Mouse (Mus musculus): ENCODE results near the gene Polr1d. TPM values are rescaled to one million over a fixed set of nuclear protein-coding genes. Genes with fewer than 3 reads are reported as not detected.

Gene Polr1d
- polyA plus RNA-seq, 1 experiment from 2014 or later: 105 TPM

DNA sequence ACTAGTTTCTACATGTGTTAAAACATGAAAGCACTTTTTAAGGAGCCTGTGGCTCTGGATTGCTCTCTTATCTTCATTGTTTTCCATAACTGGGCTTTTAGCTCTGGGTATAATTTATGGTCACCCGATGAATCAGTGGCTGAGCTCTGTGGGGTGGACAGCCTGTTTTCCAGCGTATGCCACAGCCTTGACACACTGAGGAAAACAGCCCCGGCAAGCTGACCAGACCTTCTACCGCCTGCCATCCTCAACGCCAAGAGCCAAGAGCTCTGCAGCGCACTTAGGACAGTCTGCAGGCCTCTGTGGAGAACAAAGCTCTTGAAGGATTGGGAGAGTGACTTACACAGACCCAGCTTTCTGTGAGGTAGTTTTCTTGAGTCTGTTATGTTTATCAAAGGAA, 17.4 kb downstream of the Polr1d start:
- no peak overlapping the region for H3K27ac ChIP-seq (ENCODE audit: low read depth, low read length)
- H3K9me3 ChIP-seq (ENCODE audit: control insufficient read depth, low read length): no peaks in the 10 kb centered on the region
- no peak for ATAC-seq
- H3K4me1 ChIP-seq (ENCODE audit: control insufficient read depth, insufficient read depth, low read depth, low read length): no peaks in the 10 kb centered on the region
- H3K4me3 ChIP-seq (ENCODE audit: low read length): no peak overlapping the region
- 93% methylated on average over 6 of the region's 6 CpGs for WGBS
- H3K36me3 ChIP-seq (ENCODE audit: control insufficient read depth, insufficient read depth, low read length): no peaks in the 10 kb centered on the region
- H3K4me2 ChIP-seq (ENCODE audit: low read length): no peak overlapping the region
- H3K27me3 ChIP-seq (replicated peaks; ENCODE audit: control insufficient read depth, insufficient read depth, low read length): no peaks in the 10 kb centered on the region
- H3K9ac ChIP-seq (ENCODE audit: low read depth, low read length): no peak overlapping the region

DNA sequence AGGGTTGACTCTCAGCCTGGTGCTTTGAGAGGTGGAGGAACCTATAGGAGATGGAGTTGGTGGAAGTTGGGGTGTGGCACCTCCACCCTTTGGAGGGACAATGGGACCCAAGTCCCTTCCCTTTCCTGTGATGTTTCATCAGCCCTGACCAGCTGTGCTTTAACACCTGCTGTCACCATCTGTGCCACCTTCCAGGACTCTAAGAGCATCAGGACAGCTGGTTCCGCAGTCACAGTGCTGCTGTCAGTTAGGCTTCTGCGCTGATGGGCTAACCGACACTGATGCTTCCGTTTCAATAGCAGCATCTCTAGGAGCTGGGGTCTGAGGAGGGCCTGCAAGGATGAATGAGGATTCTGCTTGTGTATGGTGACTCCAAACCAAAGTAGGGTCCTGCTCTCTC, 19.7 kb downstream of the Polr1d start:
- Histone ChIP-seq H3K9ac (ENCODE audit: low read depth, low read length) (no peak overlapping the region), H3K27me3 (replicated peaks; ENCODE audit: control insufficient read depth, insufficient read depth, low read length) (no peaks in the 10 kb centered on the region), H3K4me1 (ENCODE audit: control insufficient read depth, insufficient read depth, low read depth, low read length) (no peaks in the 10 kb centered on the region), H3K4me3 (ENCODE audit: low read length) (no peak overlapping the region), H3K9me3 (ENCODE audit: control insufficient read depth, low read length) (no peaks in the 10 kb centered on the region), H3K4me2 (ENCODE audit: low read length) (no peak overlapping the region), H3K27ac (ENCODE audit: low read depth, low read length) (no peak overlapping the region), H3K36me3 (ENCODE audit: control insufficient read depth, insufficient read depth, low read length) (no peaks in the 10 kb centered on the region)
- no peak for ATAC-seq
- WGBS: 92% methylated on average over 4 of the region's 4 CpGs

DNA sequence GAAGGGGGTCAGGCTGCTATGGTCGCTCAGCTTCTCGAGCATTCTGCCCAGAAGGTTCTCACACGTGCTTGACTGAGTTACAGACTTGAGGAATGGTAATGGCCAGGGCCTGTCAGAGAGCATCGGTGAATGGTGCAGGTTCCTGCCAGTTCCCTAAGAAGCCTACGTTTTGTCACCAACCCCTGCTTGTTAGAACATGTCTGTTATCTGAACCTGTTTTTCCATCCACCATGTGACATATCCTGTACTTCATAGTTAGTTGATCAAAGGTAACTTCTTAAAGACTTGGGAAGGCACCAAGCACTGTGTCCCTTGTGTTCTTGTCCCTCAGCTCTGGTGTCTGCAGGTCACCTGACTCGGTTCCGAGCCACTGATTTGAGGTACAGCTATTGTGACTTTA, 21.8 kb downstream of the Polr1d start:
- Histone ChIP-seq H3K4me1 (ENCODE audit: control insufficient read depth, insufficient read depth, low read depth, low read length) (no peaks in the 10 kb centered on the region), H3K9ac (ENCODE audit: low read depth, low read length) (no peak overlapping the region), H3K27ac (ENCODE audit: low read depth, low read length) (no peak overlapping the region), H3K36me3 (ENCODE audit: control insufficient read depth, insufficient read depth, low read length) (no peaks in the 10 kb centered on the region), H3K9me3 (ENCODE audit: control insufficient read depth, low read length) (no peaks in the 10 kb centered on the region), H3K27me3 (replicated peaks; ENCODE audit: control insufficient read depth, insufficient read depth, low read length) (no peaks in the 10 kb centered on the region), H3K4me2 (ENCODE audit: low read length) (no peak overlapping the region), H3K4me3 (ENCODE audit: low read length) (no peak overlapping the region)
- ATAC-seq: no peak
- WGBS: 90% methylated on average over 7 of the region's 7 CpGs

DNA sequence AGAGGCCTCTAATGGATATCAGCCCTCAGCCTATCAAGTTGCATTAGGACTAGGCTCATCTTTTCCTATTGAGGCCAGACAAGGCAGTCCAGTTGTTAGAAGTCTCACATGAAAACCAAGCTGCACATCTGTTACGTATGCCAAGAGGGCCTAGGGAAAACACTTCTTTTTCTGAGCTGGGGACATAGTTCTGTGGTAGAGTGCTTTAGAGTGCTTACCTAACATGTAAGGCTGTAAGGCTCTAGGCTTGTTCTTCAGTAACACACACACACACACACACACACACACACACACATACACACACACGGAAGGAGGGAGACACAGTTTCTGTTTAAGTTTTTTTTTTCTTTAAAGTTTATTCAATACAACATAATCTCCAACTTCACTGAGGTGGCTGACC, 23.3 kb downstream of the Polr1d start:
- no peak for ATAC-seq
- Histone ChIP-seq H3K27ac (ENCODE audit: low read depth, low read length) (no peak overlapping the region), H3K9ac (ENCODE audit: low read depth, low read length) (no peak overlapping the region), H3K27me3 (replicated peaks; ENCODE audit: control insufficient read depth, insufficient read depth, low read length) (no peaks in the 10 kb centered on the region), H3K4me3 (ENCODE audit: low read length) (no peak overlapping the region), H3K4me2 (ENCODE audit: low read length) (no peak overlapping the region), H3K9me3 (ENCODE audit: control insufficient read depth, low read length) (no peaks in the 10 kb centered on the region), H3K36me3 (ENCODE audit: control insufficient read depth, insufficient read depth, low read length) (0 out of 2 replicates have a peak, but pooled peaks cover 1% of the 10 kb centered on the region), H3K4me1 (ENCODE audit: control insufficient read depth, insufficient read depth, low read depth, low read length) (no peaks in the 10 kb centered on the region)
- WGBS: 79% methylated on average over 2 of the region's 2 CpGs

DNA sequence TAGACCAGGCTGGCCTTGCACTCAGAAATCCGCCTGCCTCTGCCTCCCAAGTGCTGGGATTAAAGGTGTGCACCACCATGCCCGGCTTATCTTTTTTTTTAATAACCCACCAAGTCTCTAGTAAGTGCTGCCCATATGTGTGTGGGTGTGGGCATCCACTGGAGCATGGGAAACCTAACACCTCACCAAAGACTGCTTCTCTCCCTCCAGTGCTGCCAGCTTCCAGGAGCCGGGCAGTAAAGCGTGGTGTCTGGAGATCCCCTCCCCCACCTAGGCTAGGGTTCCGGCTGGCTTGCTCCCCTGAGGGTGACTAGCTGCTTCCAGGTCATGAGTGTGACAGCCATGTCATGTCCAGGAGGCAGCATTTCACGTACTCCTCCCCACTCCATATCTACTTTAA, 25.4 kb downstream of the Polr1d start:
- H3K4me2 ChIP-seq (ENCODE audit: low read length): no peak overlapping the region
- 86% methylated on average over 6 of the region's 6 CpGs for WGBS
- ATAC-seq: no peak
- H3K27ac ChIP-seq (ENCODE audit: low read depth, low read length): no peak overlapping the region
- no peak overlapping the region for H3K4me3 ChIP-seq (ENCODE audit: low read length)
- peaks cover 2% of the 10 kb centered on the region; the same call in 1 of the 2 replicates for H3K36me3 ChIP-seq (ENCODE audit: control insufficient read depth, insufficient read depth, low read length)
- no peaks in the 10 kb centered on the region for H3K27me3 ChIP-seq (replicated peaks; ENCODE audit: control insufficient read depth, insufficient read depth, low read length)
- no peaks in the 10 kb centered on the region for H3K9me3 ChIP-seq (ENCODE audit: control insufficient read depth, low read length)
- no peaks in the 10 kb centered on the region for H3K4me1 ChIP-seq (ENCODE audit: control insufficient read depth, insufficient read depth, low read depth, low read length)
- H3K9ac ChIP-seq (ENCODE audit: low read depth, low read length): no peak overlapping the region

DNA sequence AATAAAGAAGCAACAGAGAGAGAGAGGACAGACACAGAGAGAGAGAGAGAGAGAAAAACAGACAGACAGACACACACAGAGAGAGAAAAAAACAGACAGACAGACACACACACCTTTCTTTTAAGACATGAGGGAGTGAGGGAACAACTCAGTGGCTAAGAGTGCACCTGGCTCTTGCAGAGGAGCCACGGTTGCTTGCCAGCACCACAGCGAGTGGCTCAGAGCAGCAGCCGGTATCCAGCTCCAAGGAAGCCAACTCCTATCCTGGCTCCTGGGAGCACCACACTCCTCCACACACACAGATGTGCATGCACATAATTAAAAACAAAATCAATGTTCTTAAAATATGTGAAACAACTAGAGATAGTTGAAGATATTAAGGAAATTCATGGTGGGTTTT, 30.4 kb downstream of the Polr1d start:
- Histone ChIP-seq H3K27me3 (replicated peaks; ENCODE audit: control insufficient read depth, insufficient read depth, low read length) (no peaks in the 10 kb centered on the region), H3K9ac (ENCODE audit: low read depth, low read length) (no peak overlapping the region), H3K36me3 (ENCODE audit: control insufficient read depth, insufficient read depth, low read length) (peaks cover 4% of the 10 kb centered on the region), H3K4me2 (ENCODE audit: low read length) (no peak overlapping the region), H3K4me1 (ENCODE audit: control insufficient read depth, insufficient read depth, low read depth, low read length) (no peaks in the 10 kb centered on the region), H3K27ac (ENCODE audit: low read depth, low read length) (no peak overlapping the region), H3K9me3 (ENCODE audit: control insufficient read depth, low read length) (no peaks in the 10 kb centered on the region), H3K4me3 (ENCODE audit: low read length) (no peak overlapping the region)
- WGBS: 90% methylated on average over 3 of the region's 3 CpGs
- ATAC-seq: no peak

DNA sequence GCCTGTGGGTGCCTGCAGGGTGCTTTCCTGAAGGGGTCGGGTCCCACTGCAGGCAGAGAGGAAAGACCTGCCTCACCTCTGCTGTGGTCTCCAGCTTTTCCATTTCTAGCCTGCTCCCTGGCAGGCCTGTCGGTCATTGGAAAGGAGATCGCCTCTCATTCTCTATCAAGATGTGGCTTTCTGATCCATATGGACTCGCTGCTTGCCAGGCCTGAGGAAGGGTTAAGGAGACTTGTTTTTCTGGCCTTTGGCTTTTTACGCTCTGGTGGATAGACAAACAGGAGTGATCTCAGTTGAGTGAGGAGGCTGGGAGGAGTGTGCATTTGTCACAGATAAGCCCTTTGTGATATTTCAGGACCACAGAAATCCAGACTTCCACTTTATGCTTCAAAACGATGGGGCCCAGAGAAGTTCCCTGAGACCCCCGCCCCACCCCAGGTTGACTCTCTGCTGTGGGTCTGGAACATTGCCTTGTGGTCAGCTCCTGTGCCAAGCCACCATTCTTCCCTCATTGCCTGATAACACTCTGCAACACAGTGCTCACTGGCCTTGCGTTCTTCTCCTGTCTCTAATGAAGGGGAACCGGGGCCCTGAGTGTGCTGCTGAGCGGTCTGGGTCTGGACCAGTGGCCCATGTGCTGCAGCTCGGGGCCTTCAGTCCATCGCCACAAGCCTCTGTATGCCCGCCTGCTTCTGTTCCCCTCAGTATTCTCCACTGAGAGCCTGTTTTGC, 32.2 kb downstream of the Polr1d start:
- WGBS: 87% methylated on average over 13 of the region's 13 CpGs
- H3K36me3 ChIP-seq (ENCODE audit: control insufficient read depth, insufficient read depth, low read length): peaks cover 4% of the 10 kb centered on the region
- no peak overlapping the region for H3K27ac ChIP-seq (ENCODE audit: low read depth, low read length)
- H3K27me3 ChIP-seq (replicated peaks; ENCODE audit: control insufficient read depth, insufficient read depth, low read length): no peaks in the 10 kb centered on the region
- no peak overlapping the region for H3K4me3 ChIP-seq (ENCODE audit: low read length)
- H3K4me1 ChIP-seq (ENCODE audit: control insufficient read depth, insufficient read depth, low read depth, low read length): no peaks in the 10 kb centered on the region
- no peak overlapping the region for H3K9ac ChIP-seq (ENCODE audit: low read depth, low read length)
- no peak for ATAC-seq
- no peaks in the 10 kb centered on the region for H3K9me3 ChIP-seq (ENCODE audit: control insufficient read depth, low read length)
- H3K4me2 ChIP-seq (ENCODE audit: low read length): no peak overlapping the region

DNA sequence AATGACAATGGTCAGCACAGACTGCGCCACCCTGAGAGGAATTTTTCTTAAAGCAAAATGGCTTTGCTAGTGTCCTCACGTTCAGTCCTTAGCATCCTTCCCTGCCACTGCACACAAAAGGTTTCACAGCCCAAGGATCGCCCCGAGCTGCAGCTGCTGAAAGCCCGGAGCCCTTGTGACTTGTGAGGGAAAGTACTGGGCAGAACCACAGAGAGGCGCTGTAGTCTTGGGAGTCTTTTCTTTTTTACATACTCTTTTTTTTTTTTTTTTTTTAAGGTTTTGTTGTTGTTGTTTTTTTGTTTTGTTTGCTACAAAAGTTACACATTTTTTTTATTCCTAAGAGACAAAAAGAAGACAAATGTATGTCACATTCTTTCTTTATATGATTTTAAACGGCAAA, 37.9 kb downstream of the Polr1d start:
- H3K4me1 ChIP-seq (ENCODE audit: control insufficient read depth, insufficient read depth, low read depth, low read length): no peaks in the 10 kb centered on the region
- 0 out of 2 replicates have a peak, but pooled peaks cover 3% of the 10 kb centered on the region for H3K9me3 ChIP-seq (ENCODE audit: control insufficient read depth, low read length)
- no peak overlapping the region for H3K4me2 ChIP-seq (ENCODE audit: low read length)
- H3K27ac ChIP-seq (ENCODE audit: low read depth, low read length): no peak overlapping the region
- WGBS: 78% methylated on average over 7 of the region's 7 CpGs
- H3K4me3 ChIP-seq (ENCODE audit: low read length): no peak overlapping the region
- H3K27me3 ChIP-seq (replicated peaks; ENCODE audit: control insufficient read depth, insufficient read depth, low read length): no peaks in the 10 kb centered on the region
- H3K36me3 ChIP-seq (ENCODE audit: control insufficient read depth, insufficient read depth, low read length): peaks cover 2% of the 10 kb centered on the region
- no peak overlapping the region for H3K9ac ChIP-seq (ENCODE audit: low read depth, low read length)
- no peak for ATAC-seq

DNA sequence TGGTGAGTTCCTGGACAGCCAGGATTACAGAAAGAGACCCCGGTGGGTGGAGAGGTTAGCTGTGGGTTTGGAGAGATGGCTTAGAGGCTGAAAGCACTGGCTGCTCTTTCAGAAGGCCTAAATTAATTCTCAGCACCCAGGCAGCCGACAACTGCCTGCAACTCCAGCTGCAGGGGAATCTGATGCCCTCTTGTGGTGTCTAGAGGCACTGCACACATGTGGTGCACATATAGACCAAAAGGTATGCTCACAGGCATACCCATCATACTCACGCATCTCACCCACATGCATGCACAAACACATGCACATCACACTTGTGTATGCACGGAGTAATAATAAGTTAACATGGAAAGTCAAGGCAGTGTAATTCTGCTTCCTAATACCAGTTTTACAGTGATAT, 38.8 kb downstream of the Polr1d start:
- H3K4me1 ChIP-seq (ENCODE audit: control insufficient read depth, insufficient read depth, low read depth, low read length): no peaks in the 10 kb centered on the region
- 98% methylated on average over 4 of the region's 4 CpGs for whole genome bisulfite sequencing

More for the DNA sequence above, 38.8 kb downstream of the Polr1d start:
- no peak overlapping the region for H3K4me3 ChIP-seq (ENCODE audit: low read length)
- H3K27ac ChIP-seq (ENCODE audit: low read depth, low read length): no peak overlapping the region
- H3K9ac ChIP-seq (ENCODE audit: low read depth, low read length): no peak overlapping the region
- ATAC-seq: no peak
- H3K9me3 ChIP-seq (ENCODE audit: control insufficient read depth, low read length): 0 out of 2 replicates have a peak, but pooled peaks cover 3% of the 10 kb centered on the region
- peaks cover 2% of the 10 kb centered on the region for H3K36me3 ChIP-seq (ENCODE audit: control insufficient read depth, insufficient read depth, low read length)
- no peaks in the 10 kb centered on the region for H3K27me3 ChIP-seq (replicated peaks; ENCODE audit: control insufficient read depth, insufficient read depth, low read length)
- no peak overlapping the region for H3K4me2 ChIP-seq (ENCODE audit: low read length)

All from hindbrain, embryonic 16.5 days (tissue).